Mouse (Mus musculus) G1E (cell line): Measurements from ENCODE around the gene Abhd16b. TPM values are rescaled to one million over a fixed set of nuclear protein-coding genes. Genes with fewer than 3 reads are reported as not detected.
A peak's percentile ranks its signal among the peaks of the same experiment; 100 is the strongest.

Source experiments
- ATAC-seq: 2 replicates; pipeline ENCODE4 v1.8.0; 2016; ENCODE audit warnings: mild to moderate bottlenecking; ENCODE audit not compliant: insufficient number of reproducible peaks, poor library complexity, low FRiP score, severe bottlenecking; ENCODE audit errors: extremely low read depth
- DNase-seq: peaks from one replicate; pipeline ENCODE4 v3.0.0; 2012; ENCODE audit warnings: low spot score
- H3K27me3 ChIP-seq: 2 replicates; pipeline ENCODE4 v1.6.1; 2012; ENCODE audit warnings: mild to moderate bottlenecking, low read length, inconsistent platforms; ENCODE audit not compliant: insufficient read depth
- H3K36me3 ChIP-seq: replicated peaks from 2 replicates; pipeline ENCODE3; 2012; ENCODE audit warnings: mild to moderate bottlenecking, inconsistent platforms
- H3K4me1 ChIP-seq: 2 replicates; pipeline ENCODE4 v1.6.1; 2012; ENCODE audit warnings: low read depth, low read length, inconsistent platforms, mixed read lengths; ENCODE audit not compliant: insufficient read depth
- H3K4me3 ChIP-seq: 2 replicates; pipeline ENCODE4 v1.5.1; 2012; ENCODE audit warnings: low read depth, mild to moderate bottlenecking, inconsistent platforms, low read length, moderate library complexity, mixed read lengths
- H3K9me3 ChIP-seq: replicated peaks from 2 replicates; pipeline ENCODE4 v1.6.1; 2012; ENCODE audit warnings: inconsistent platforms
- CTCF ChIP-seq: IDR thresholded peaks from 2 replicates; pipeline ENCODE4 v1.5.1; 2012; ENCODE audit warnings: low read depth, low read length, inconsistent platforms, mixed read lengths
- GATA1 ChIP-seq: IDR thresholded peaks from 2 replicates; pipeline ENCODE4 v1.6.1; 2012; ENCODE audit warnings: borderline replicate concordance, low read length, inconsistent platforms, mixed read lengths
- GATA2 ChIP-seq: IDR thresholded peaks from 2 replicates; pipeline ENCODE4 v1.6.1; 2012; ENCODE audit warnings: low read depth, low read length, inconsistent platforms, borderline replicate concordance
- POLR2AphosphoS5 ChIP-seq: IDR thresholded peaks from 2 replicates; pipeline ENCODE4 v1.6.1; 2012; ENCODE audit warnings: low read depth, low read length, inconsistent platforms; ENCODE audit not compliant: insufficient replicate concordance
- TAL1 ChIP-seq: conservative IDR thresholded peaks from 2 replicates; pipeline ENCODE4 v1.6.1; 2012; ENCODE audit warnings: low read depth, low read length, inconsistent platforms, mixed read lengths
- polyA plus RNA-seq: library from polyadenylated mRNA; stranded (reverse); fragments of >175 nt; gene quantifications from 2 replicates; pipeline ENCODE4 v1.2.3, GENCODE M21; 2012
- total RNA-seq, 2 experiments: library from RNA; stranded (forward) in 1 of 2; stranded (reverse) in 1 of 2; fragments of 200-1000 nt in 1 of 2; fragments of >200 nt in 1 of 2; fragmentation: Nextera tagmentation in 1 of 2; gene quantifications; 2 replicates each; pipeline ENCODE4 v1.2.3; 2014 to 2017

The Abhd16b gene
- total and polyA plus RNA-seq, 3 experiments: not detected

DNA sequence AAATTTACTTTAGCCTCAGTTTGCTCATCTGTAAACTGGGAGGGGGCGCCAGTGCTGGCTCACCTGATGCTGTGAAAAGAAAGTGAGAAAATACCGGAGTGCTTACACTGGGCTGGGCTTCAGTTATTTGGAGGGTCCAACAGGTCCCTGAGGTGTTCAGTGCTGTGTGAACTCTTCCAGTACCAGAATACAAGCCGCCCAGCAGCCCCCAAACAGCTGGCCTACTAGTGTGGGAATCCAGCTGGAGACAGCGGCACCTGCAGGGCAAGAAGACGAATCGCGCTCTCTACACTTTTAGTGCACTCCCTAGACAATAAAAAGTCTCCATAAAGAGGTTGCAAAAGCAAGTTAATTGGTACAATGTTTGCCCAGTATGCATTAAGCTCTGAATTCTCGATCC lies 3.3 kb downstream of the Abhd16b start:
- H3K4me3 ChIP-seq: peak overlapping the region; percentile 97
- H3K36me3 ChIP-seq: peaks cover 30% of the 10 kb centered on the region
- peak; percentile 73 for DNase-seq
- H3K27me3 ChIP-seq: peaks cover 11% of the 10 kb centered on the region
- ATAC-seq: 0 out of 2 replicates have a peak, but pooled peaks have one; percentile 16
- H3K9me3 ChIP-seq: no peaks in the 10 kb centered on the region
- no peak for TF ChIP-seq TAL1
- TF ChIP-seq CTCF: peak; percentile 69
- H3K4me1 ChIP-seq: peaks cover 46% of the 10 kb centered on the region

DNA sequence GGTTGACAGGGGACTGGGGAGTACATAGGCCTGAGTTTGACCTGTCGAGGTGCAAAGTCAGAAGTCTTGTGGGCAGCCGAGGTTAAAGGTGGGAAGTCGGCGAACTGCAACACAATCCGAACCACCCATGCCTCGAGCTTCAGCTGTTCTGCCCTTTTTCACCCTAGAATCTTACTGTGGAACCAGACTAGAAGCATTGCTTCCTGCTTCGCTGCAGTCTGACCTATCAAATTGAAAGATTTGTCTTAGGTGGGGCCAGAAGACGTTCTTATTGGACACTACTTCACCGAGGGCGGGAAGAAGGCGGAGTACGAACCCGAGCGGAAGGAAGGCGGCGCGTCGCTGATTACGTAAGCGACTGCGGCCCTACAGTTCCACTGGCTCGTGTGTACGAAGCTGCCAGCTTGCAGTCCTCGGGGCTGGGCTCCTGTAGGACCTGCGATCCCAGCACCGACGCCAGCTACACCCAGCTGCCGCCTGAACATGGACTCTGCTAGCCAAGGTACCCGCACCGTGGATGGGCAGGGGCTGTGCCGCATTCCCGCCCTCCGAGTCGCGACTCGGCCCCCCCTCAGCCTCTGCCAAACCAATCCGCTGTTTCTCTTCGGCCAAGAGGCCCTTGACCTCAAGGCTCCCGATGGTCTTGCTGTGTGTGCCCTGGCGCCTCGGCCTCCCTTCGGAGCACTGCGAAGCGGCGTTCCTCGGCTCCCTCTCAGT lies 4.0 kb downstream of the Abhd16b start, which contains the start of gene Tpd52l2:
Gene Tpd52l2 (plus strand): TSS at position 312 of the 717 bp plus-strand sequence.
- ATAC-seq: peak; percentile 96
- peaks cover 37% of the 10 kb centered on the region for H3K36me3 ChIP-seq
- H3K4me1 ChIP-seq: peaks cover 41% of the 10 kb centered on the region
- H3K9me3 ChIP-seq: no peaks in the 10 kb centered on the region
- H3K4me3 ChIP-seq: peak within 1 kb of the TSS; percentile 97
- peak; percentile 98 for DNase-seq
- H3K27me3 ChIP-seq: peaks cover 11% of the 10 kb centered on the region; the same call in 1 of the 2 replicates
- TF ChIP-seq GATA1: no peak

DNA sequence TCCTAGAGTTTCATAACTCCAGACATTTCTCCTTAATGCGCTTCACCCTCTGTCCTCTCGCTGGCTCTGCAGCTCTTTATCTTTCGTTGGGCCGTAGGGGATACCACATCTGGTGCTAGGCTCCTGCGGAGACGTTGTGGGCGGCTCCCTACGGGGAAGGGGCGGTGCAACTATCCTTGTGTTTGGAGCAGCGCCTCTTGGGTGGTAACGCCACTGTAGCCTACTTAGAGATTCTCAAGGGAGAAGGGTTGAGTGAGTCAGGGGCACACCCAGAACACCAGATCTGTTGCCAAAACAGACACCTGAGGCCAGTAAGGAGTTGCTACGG lies 4.5 kb downstream of the Abhd16b start:
- peak overlapping the region; percentile 97 for H3K4me3 ChIP-seq

DNA sequence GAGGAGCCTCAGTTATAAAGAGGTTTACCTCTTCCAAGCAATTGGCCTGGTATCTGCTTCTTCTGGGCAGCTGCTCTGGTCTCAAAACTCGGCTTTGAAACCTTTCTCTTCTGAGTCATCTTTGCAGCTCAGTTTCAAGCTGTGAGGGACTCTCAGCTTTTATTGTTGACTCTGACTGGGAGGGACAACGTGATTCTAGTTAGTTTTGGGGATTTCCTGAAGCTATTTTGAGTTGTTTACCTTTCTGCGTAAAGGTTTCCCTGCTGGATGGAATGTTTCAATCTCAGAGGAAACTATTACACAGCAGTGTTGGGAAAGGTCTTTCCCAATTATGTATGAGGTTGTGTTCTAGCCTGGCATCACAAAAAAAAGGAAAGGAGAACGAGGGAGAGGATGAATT lies 5.6 kb downstream of the Abhd16b start:
- TF ChIP-seq GATA2: no peak
- TF ChIP-seq POLR2AphosphoS5: no peak
- TF ChIP-seq GATA1: no peak
- no peak for TF ChIP-seq CTCF
- no peak for TF ChIP-seq TAL1
- Histone ChIP-seq H3K4me1 (peaks cover 29% of the 10 kb centered on the region), H3K4me3 (no peak overlapping the region), H3K27me3 (peaks cover 4% of the 10 kb centered on the region; the same call in 1 of the 2 replicates), H3K36me3 (peaks cover 54% of the 10 kb centered on the region), H3K9me3 (no peaks in the 10 kb centered on the region)
- DNase-seq (no peak), ATAC-seq (no peak)

More for the DNA sequence above, 4.5 kb downstream of the Abhd16b start:
- DNase-seq (peak; percentile 75), ATAC-seq (peak; percentile 46; the same call in 1 of the 2 replicates)
- Histone ChIP-seq H3K4me1 (peaks cover 35% of the 10 kb centered on the region), H3K36me3 (peaks cover 42% of the 10 kb centered on the region), H3K27me3 (peaks cover 11% of the 10 kb centered on the region; the same call in 1 of the 2 replicates), H3K9me3 (no peaks in the 10 kb centered on the region)
- TF ChIP-seq GATA1 (no peak), GATA2 (no peak), POLR2AphosphoS5 (no peak), TAL1 (no peak), CTCF (no peak)

GRCm38 (mm10) chr2:181509191-181509590 lies 16.2 kb downstream of the Abhd16b start:
- DNase-seq: no peak
- no peaks in the 10 kb centered on the region for H3K27me3 ChIP-seq
- TF ChIP-seq CTCF (no peak), GATA1 (no peak), GATA2 (no peak), TAL1 (no peak), POLR2AphosphoS5 (no peak)
- H3K4me3 ChIP-seq: no peak overlapping the region
- peaks cover 99% of the 10 kb centered on the region for H3K36me3 ChIP-seq
- H3K4me1 ChIP-seq: no peaks in the 10 kb centered on the region
- ATAC-seq: no peak
- no peaks in the 10 kb centered on the region for H3K9me3 ChIP-seq

- DNase-seq (no peak), ATAC-seq (no peak)
- H3K27me3 ChIP-seq: no peaks in the 10 kb centered on the region
- TF ChIP-seq GATA1: no peak
- no peak for TF ChIP-seq TAL1
- TF ChIP-seq CTCF: no peak
- TF ChIP-seq GATA2: no peak
- TF ChIP-seq POLR2AphosphoS5: no peak
- no peaks in the 10 kb centered on the region for H3K9me3 ChIP-seq
- H3K4me3 ChIP-seq: no peak overlapping the region
- no peaks in the 10 kb centered on the region for H3K4me1 ChIP-seq
- peaks cover 99% of the 10 kb centered on the region for H3K36me3 ChIP-seq
Observed at GRCm38 (mm10) chr2:181511231-181511630, 18.2 kb downstream of the Abhd16b start.

DNA sequence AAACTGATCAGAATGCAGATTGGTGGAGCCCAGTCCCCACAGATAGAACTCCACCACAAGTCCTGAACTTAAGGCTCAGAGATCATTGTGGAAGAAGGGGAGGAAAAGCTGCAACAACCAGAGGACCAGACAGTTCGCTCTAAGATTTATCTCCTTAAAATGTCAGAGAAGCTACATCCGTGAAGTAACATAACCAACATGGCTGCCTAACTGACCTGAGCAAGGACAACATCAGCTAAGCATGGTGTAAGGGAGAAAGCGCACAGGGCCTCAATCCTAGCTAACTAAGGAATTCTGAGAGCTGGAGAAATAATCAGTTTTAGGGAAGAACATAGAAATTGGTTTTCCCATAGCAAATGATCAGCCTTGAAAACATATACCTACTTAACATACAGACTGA lies 26.2 kb downstream of the Abhd16b start:
- TF ChIP-seq GATA1 (no peak), POLR2AphosphoS5 (no peak; the same call in 1 of the 2 replicates), CTCF (no peak), TAL1 (no peak), GATA2 (no peak)
- no peaks in the 10 kb centered on the region for H3K27me3 ChIP-seq
- DNase-seq (no peak), ATAC-seq (no peak)
- peaks cover 72% of the 10 kb centered on the region for H3K36me3 ChIP-seq
- no peaks in the 10 kb centered on the region for H3K9me3 ChIP-seq
- peak overlapping the region; percentile 96 for H3K4me3 ChIP-seq
- H3K4me1 ChIP-seq: peaks cover 34% of the 10 kb centered on the region
